Mouse (Mus musculus) limb, embryonic 13.5 days (tissue): Measurements from ENCODE around the gene Sytl3. TPM values are rescaled to one million over a fixed set of nuclear protein-coding genes. Genes with fewer than 3 reads are reported as not detected.
"Not testable (repeated sequence)": the region's sequence is repeated elsewhere in the genome, so short reads cannot be mapped to it uniquely, and the experiment has no call there.

Source experiments
- ATAC-seq: fragments of 200-750 bp; cut with Nextera tagmentation; 2 replicates; pipeline ENCODE4 v1.8.0; 2017; ENCODE audit warnings: low read depth, moderate number of reproducible peaks, moderate TSS enrichment; ENCODE audit not compliant: low FRiP score
- H3K27ac ChIP-seq: fragments of 300-500 bp; sonication (generic); 2 replicates; pipeline ENCODE4 v1.5.1; 2015; ENCODE audit warnings: inconsistent platforms, mild to moderate bottlenecking, moderate library complexity
- H3K27me3 ChIP-seq: fragments of 300-500 bp; sonication (generic); 2 replicates; pipeline ENCODE4 v1.6.1; 2015; ENCODE audit warnings: mild to moderate bottlenecking, inconsistent platforms
- H3K36me3 ChIP-seq: fragments of 300-500 bp; sonication (generic); 2 replicates; pipeline ENCODE4 v1.6.1; 2015; ENCODE audit warnings: inconsistent platforms, mild to moderate bottlenecking, moderate library complexity
- H3K4me1 ChIP-seq: fragments of 300-500 bp; sonication (generic); 2 replicates; pipeline ENCODE4 v1.6.1; 2015; ENCODE audit warnings: inconsistent platforms
- H3K4me2 ChIP-seq: fragments of 300-500 bp; sonication (generic); replicated peaks from 2 replicates; pipeline ENCODE4 v1.6.1; 2015; ENCODE audit warnings: inconsistent platforms, mild to moderate bottlenecking, moderate library complexity
- H3K4me3 ChIP-seq: fragments of 300-500 bp; sonication (generic); 2 replicates; pipeline ENCODE4 v1.5.1; 2015; ENCODE audit warnings: moderate library complexity, mild to moderate bottlenecking, inconsistent platforms
- H3K9ac ChIP-seq: fragments of 300-500 bp; sonication (generic); 2 replicates; pipeline ENCODE4 v1.6.1; 2015; ENCODE audit warnings: mild to moderate bottlenecking, inconsistent platforms
- H3K9me3 ChIP-seq: fragments of 300-500 bp; sonication (generic); 2 replicates; pipeline ENCODE4 v1.6.1; 2016; ENCODE audit warnings: inconsistent platforms
- whole genome bisulfite sequencing: fragments of 180-500 bp; shearing (Covaris S2); methylation state at CpG from one replicate; pipeline ENCODE4 v1.1.7; 2015; 5-methylcytosine and 5-hydroxymethylcytosine counted together
- polyA plus RNA-seq: library from polyadenylated mRNA; unstranded; fragments of >200 nt; fragmentation: Nextera tagmentation; extraction: Ambion mirVana; gene quantifications from 2 replicates; pipeline ENCODE4 v1.2.1, GENCODE M21; 2015

The Sytl3 gene
- polyA plus RNA-seq, 1 experiment from 2014 or later: not detected

DNA sequence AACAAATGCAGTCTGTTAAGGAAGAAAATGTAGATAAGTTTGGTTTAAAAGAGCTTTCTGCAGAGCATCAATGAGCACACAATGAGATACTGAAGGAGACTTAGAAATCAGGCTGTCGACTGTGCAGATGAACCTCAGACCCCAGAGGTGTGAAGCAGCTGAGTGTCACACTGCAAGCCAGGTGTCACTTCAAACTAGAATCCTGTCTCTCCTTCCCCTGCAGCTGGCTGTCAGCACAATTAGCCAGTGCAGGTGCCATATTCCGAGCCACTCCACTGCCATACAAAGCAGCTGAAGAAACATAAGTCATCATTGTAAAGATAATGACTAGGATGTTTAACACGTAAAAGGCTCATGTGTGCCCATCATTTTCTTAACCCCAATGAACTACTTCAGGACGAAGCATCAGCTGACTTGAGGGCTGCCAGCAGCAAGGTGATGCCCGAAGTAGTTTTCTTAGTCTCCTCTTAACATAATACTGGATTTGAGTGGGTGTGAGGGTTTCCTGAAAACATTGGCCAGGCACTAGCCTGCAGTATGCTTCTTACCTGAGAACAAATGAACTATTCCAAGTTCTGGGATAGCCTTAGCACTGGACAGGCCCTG is 5.4 kb upstream of the Sytl3 start:
- H3K27me3 ChIP-seq, H3K27ac ChIP-seq, ATAC-seq, H3K4me2 ChIP-seq, H3K4me3 ChIP-seq, H3K4me1 ChIP-seq, H3K9ac ChIP-seq, H3K36me3 ChIP-seq, H3K9me3 ChIP-seq: not testable (repeated sequence)
- WGBS: 82% methylated on average over 5 of the region's 5 CpGs

- not testable (repeated sequence) for H3K27me3 ChIP-seq, H3K9me3 ChIP-seq, H3K4me1 ChIP-seq, H3K36me3 ChIP-seq
- H3K9ac ChIP-seq: peak overlapping the region; percentile 67
- H3K4me2 ChIP-seq: peak overlapping the region; percentile 56
- WGBS: under 1% methylated on average over 36 of the region's 36 CpGs
- peak; percentile 87 for ATAC-seq
- H3K27ac ChIP-seq: peak overlapping the region; percentile 81
- H3K4me3 ChIP-seq: peak overlapping the region; percentile 53
Observed at GRCm38 (mm10) chr17:6655087-6655511, 3.8 kb upstream of the Sytl3 start.

DNA sequence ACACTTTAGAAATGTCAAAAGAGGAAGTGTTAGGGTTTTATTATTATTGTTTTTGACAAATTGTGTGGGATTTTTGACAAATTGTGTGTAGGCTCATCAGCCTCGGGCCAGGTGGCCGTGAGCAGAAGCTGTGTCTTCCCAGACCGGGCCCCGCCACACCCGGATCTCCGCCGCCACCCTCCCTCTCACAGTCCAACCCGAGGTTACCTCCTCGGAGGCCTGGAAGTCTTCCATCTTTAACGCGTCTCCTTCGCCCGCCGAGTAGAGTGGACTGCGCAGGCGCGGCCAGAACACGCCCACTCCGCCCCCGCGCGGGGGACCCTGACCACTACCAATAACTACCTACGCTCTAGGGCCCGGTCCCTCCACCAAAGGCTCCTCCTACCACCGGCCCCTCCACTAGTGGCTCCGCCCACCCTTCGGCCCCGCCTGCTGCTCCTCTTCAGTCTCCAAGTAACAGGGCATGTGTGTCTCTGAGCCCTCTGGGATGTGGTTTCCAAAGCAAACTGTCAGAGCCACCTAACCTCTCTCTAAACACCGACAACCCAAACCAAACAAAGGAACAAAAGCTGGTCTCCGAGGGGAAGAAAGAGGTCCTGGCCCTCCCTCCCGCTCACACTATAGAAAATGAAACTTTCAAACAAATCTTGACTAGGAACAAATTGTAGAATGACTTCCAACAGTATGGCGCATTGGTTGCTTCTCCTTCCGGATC is 3.2 kb upstream of the Sytl3 start, which contains the start of gene Dynlt1f:
Dynlt1f (minus strand) TSS at position 334 of the 715 bp plus-strand sequence.
- ATAC-seq: peak; percentile 94

GRCm38 (mm10) chr17:6656471-6656870 is 2.4 kb upstream of the Sytl3 start:
- not testable (repeated sequence) for H3K36me3 ChIP-seq, H3K4me2 ChIP-seq, H3K9me3 ChIP-seq, H3K4me1 ChIP-seq, H3K4me3 ChIP-seq, H3K9ac ChIP-seq, ATAC-seq, H3K27ac ChIP-seq, H3K27me3 ChIP-seq
- 100% methylated on average over 1 of the region's 3 CpGs for WGBS

More for the DNA sequence above, 3.2 kb upstream of the Sytl3 start, which contains the start of gene Dynlt1f:
- H3K27ac ChIP-seq: peak within 1 kb of the TSS; percentile 81
- 8% methylated on average over 19 of the region's 33 CpGs for WGBS
- not testable (repeated sequence) for H3K9me3 ChIP-seq, H3K4me1 ChIP-seq, H3K27me3 ChIP-seq, H3K36me3 ChIP-seq
- peak within 1 kb of the TSS; percentile 56 for H3K4me2 ChIP-seq
- peak within 1 kb of the TSS; percentile 53 for H3K4me3 ChIP-seq
- H3K9ac ChIP-seq: peak within 1 kb of the TSS; percentile 67

GRCm38 (mm10) chr17:6660589-6660988 is 1.7 kb downstream of the Sytl3 start:
- not testable (repeated sequence) for H3K4me1 ChIP-seq, H3K4me3 ChIP-seq, H3K4me2 ChIP-seq, H3K9ac ChIP-seq, H3K27me3 ChIP-seq, H3K27ac ChIP-seq, H3K36me3 ChIP-seq, ATAC-seq, H3K9me3 ChIP-seq
- 63% methylated on average over 6 of the region's 6 CpGs for WGBS

DNA sequence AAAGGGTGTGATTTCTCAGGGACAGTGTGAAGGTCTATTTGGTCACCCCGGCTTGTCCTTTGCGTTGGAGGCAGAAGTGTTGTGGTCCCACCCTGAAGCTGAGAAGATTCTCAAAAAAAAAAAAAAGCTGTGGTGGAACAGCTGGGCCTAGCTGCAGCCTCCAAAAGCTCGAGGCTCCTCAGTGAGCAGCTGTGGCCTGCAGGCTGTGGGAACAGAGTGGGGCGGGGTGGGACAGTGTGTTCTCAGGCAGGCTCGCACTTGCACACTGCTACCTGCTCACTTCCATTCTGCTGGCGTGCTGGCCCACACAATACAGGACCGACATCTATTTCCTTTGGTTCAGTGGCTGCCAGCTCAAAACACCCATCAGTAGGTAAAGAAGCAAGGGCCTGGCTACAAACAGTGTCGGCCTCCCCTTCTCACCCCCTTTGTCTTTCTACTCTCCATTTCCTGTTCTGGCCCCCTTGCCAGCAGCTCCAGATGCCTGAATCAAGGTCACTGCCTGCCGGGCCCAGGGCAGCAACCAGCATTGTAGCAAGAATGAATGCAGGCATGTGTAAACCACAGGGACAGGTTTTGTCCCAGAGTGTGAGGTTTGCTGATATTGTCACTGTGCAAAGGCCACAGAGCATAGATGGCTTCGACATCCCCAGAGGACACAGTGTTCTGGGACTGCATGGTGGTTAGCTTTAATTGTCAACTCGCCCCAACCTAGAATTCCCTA is 2.4 kb downstream of the Sytl3 start:
- not testable (repeated sequence) for H3K4me2 ChIP-seq, H3K9me3 ChIP-seq, H3K36me3 ChIP-seq, H3K4me3 ChIP-seq, H3K27me3 ChIP-seq, H3K4me1 ChIP-seq, H3K9ac ChIP-seq, H3K27ac ChIP-seq
- ATAC-seq: peak; percentile 46; the same call in 1 of the 2 replicates
- 38% methylated on average over 10 of the region's 11 CpGs for WGBS

DNA sequence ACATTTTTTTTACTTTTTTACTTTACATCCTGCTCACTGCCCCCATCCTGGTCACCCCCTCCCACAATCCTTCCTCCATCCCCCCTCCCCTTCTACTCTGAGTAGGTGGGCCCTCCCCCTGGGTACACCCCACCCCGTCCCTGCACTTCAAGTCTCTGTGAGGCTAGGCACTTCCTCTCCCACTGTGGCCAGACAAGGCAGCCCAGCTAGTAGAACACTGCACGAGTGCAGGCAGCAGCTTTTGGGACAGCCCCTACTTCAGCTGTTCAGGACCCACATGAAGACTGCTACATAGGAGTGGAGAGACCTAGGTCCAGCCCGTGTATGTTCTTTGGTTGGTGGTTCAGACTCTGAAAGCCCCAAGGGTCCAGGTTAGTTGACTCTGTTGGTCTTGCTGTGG is 3.9 kb downstream of the Sytl3 start:
- H3K4me3 ChIP-seq, H3K9me3 ChIP-seq, H3K4me1 ChIP-seq, H3K36me3 ChIP-seq, H3K27me3 ChIP-seq, H3K4me2 ChIP-seq, H3K9ac ChIP-seq, H3K27ac ChIP-seq, ATAC-seq: not testable (repeated sequence)
- WGBS: 61% methylated on average over 3 of the region's 3 CpGs

DNA sequence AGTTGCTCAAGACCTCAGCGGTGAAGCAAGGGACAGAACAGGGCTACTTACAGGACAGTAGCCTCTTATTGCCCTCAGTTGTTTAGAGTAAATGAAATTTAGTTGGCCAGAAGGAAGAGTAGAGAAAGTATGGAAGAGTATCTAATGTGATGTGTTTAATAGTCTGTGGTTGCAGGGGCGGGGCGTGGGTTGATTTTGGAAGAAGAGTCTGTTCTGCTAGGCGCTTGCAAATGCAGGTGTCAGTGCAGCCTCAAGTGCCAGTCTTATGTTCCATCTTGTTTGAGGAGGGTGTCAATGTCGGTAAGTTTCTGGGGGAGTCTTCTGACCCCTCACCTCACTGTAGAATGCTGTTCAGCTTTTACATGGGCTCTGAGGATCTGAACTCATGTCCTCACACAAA is 6.5 kb downstream of the Sytl3 start:
- not testable (repeated sequence) for H3K9me3 ChIP-seq, H3K9ac ChIP-seq, H3K4me1 ChIP-seq, ATAC-seq, H3K27ac ChIP-seq, H3K4me2 ChIP-seq, H3K36me3 ChIP-seq, H3K27me3 ChIP-seq, H3K4me3 ChIP-seq
- 90% methylated on average over 4 of the region's 5 CpGs for WGBS

GRCm38 (mm10) chr17:6668522-6668921 is 9.6 kb downstream of the Sytl3 start:
- H3K9ac ChIP-seq, H3K4me2 ChIP-seq, H3K9me3 ChIP-seq, H3K36me3 ChIP-seq, H3K4me3 ChIP-seq, ATAC-seq, H3K27me3 ChIP-seq, H3K4me1 ChIP-seq, H3K27ac ChIP-seq: not testable (repeated sequence)
- WGBS: no CpG with 5 or more reads among the region's 6 CpGs

GRCm38 (mm10) chr17:6674297-6674696 is 15.4 kb downstream of the Sytl3 start:
- H3K9me3 ChIP-seq: not testable (repeated sequence)
- 52% methylated on average over 5 of the region's 5 CpGs for WGBS

GRCm38 (mm10) chr17:6678063-6678462 is 19.2 kb downstream of the Sytl3 start:
- ATAC-seq: peak; percentile 64; the same call in 1 of the 2 replicates
- not testable (repeated sequence) for H3K27me3 ChIP-seq, H3K4me2 ChIP-seq, H3K4me1 ChIP-seq, H3K9me3 ChIP-seq, H3K27ac ChIP-seq, H3K36me3 ChIP-seq, H3K9ac ChIP-seq, H3K4me3 ChIP-seq
- WGBS: 20% methylated on average over 1 of the region's 2 CpGs

More at GRCm38 (mm10) chr17:6674297-6674696, 15.4 kb downstream of the Sytl3 start:
- H3K9ac ChIP-seq, H3K27me3 ChIP-seq, H3K4me1 ChIP-seq, H3K36me3 ChIP-seq, H3K27ac ChIP-seq, H3K4me3 ChIP-seq, ATAC-seq, H3K4me2 ChIP-seq: not testable (repeated sequence)

DNA sequence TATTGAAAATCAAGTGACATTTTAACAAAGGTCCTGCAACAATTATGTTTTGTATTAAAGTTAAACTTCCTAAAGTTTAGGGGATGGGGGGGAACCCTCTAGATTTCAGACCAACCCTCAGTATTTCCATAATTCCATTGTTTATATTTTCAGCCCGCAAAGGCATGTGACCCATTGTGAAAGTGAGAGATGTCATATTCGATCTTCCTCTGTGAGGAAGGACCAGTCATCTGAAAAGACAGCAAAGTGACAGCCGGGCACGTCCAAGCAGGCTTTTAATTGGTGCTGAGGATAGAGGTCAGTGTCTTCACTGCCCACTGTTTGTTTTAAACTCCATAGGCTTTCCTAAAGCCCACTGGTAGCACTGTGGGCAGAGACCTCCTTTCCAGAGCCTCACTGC is 22.8 kb downstream of the Sytl3 start:
- H3K4me2 ChIP-seq, H3K36me3 ChIP-seq, H3K4me3 ChIP-seq, H3K4me1 ChIP-seq, H3K27ac ChIP-seq, H3K9ac ChIP-seq, H3K27me3 ChIP-seq, H3K9me3 ChIP-seq, ATAC-seq: not testable (repeated sequence)
- WGBS: 86% methylated on average over 4 of the region's 4 CpGs
